Mouse (Mus musculus) thymus, adult 2 months (tissue): ENCODE measurements around the gene Snph.

ENCODE experiments used
- CTCF ChIP-seq: fragments of 200-500 bp; IDR thresholded peaks from 2 replicates; pipeline ENCODE4 v1.5.1; 2012; ENCODE audit warnings: mild to moderate bottlenecking, control low read depth, low read length, moderate library complexity, borderline replicate concordance; ENCODE audit not compliant: control insufficient read depth, poor library complexity, insufficient read depth; ENCODE audit errors: extremely low read depth
- POLR2A ChIP-seq: fragments of 200-500 bp; IDR thresholded peaks from 2 replicates; pipeline ENCODE4 v1.6.1; 2012; ENCODE audit warnings: mild to moderate bottlenecking, low read length, control low read depth, moderate library complexity; ENCODE audit not compliant: control insufficient read depth, poor library complexity, insufficient read depth; ENCODE audit errors: extremely low read depth

DNA sequence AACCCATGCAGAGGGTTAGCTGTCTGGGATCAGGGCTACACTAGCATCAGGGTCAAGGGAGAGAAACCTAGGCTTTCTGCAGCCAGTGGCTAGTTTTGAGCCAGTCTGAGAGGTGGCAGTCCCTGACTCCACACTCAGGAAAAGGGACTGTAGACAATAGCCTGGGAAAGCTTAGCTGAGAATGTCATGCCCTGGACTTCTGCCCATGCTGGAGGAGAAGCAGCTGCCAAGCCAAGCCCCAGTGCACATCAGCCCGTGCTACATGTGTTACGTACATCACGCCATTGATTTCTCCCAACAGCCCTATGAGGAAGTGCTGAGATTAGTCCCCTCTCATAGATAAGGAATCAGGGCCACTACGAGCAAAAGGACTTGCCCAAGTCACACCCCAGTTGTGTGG is 30.3 kb downstream of the Snph start:
- TF ChIP-seq CTCF (no peak), POLR2A (no peak)
